Mouse (Mus musculus) limb, embryonic 10.5 days (tissue): ENCODE measurements around the gene Gm5346. TPM values are rescaled to one million over a fixed set of nuclear protein-coding genes. Genes with fewer than 3 reads are reported as not detected.
"Not testable (repeated sequence)": the region's sequence is repeated elsewhere in the genome, so short reads cannot be mapped to it uniquely, and the experiment has no call there.

ENCODE experiments used
- DNase-seq: peaks from one replicate; pipeline ENCODE4 v3.0.0-alpha.2; 2017; ENCODE audit warnings: low spot score
- H3K27ac ChIP-seq: fragments of 300-500 bp; sonication (generic); 2 replicates; pipeline ENCODE4 v1.5.1; 2016; ENCODE audit warnings: mild to moderate bottlenecking
- H3K27me3 ChIP-seq: fragments of 300-500 bp; sonication (generic); 2 replicates; pipeline ENCODE4 v1.6.1; 2016; ENCODE audit warnings: low read depth, mild to moderate bottlenecking; ENCODE audit not compliant: poor library complexity, severe bottlenecking
- H3K36me3 ChIP-seq: fragments of 300-500 bp; sonication (generic); 2 replicates; pipeline ENCODE4 v1.6.1; 2016; ENCODE audit warnings: mild to moderate bottlenecking, moderate library complexity
- H3K4me1 ChIP-seq: fragments of 300-500 bp; sonication (generic); 2 replicates; pipeline ENCODE4 v1.6.1; 2016
- H3K4me3 ChIP-seq: fragments of 300-500 bp; sonication (generic); 2 replicates; pipeline ENCODE4 v1.5.1; 2016; ENCODE audit warnings: mild to moderate bottlenecking, moderate library complexity
- H3K9me3 ChIP-seq: fragments of 300-500 bp; sonication (generic); replicated peaks from 2 replicates; pipeline ENCODE4 v1.6.1; 2016; ENCODE audit warnings: mild to moderate bottlenecking
- WGBS: fragments of 180-500 bp; shearing (Covaris S2); methylation state at CpG from one replicate; pipeline ENCODE4 v1.1.7; 2016; 5-methylcytosine and 5-hydroxymethylcytosine counted together
- polyA plus RNA-seq: library from polyadenylated mRNA; unstranded; fragments of >200 nt; fragmentation: Nextera tagmentation; extraction: Ambion mirVana; gene quantifications from 2 replicates; pipeline ENCODE4 v1.2.1, GENCODE M21; 2016

The Gm5346 gene
- not detected in 2 replicates for polyA plus RNA-seq

GRCm38 (mm10) chr8:43627176-43627575 lies at the start of gene Gm5346:
Gm5346 (minus strand) TSS chr8:43627276.
- Histone ChIP-seq H3K36me3 (no peaks in the 10 kb centered on the region), H3K27ac (no peak within 1 kb of the TSS), H3K4me1 (no peaks in the 10 kb centered on the region), H3K4me3 (no peak within 1 kb of the TSS), H3K27me3 (no peaks in the 10 kb centered on the region), H3K9me3 (no peaks in the 10 kb centered on the region)
- no peak for DNase-seq
- WGBS, result 92% methylated on average over 3 of the region's 3 CpGs

- no peak overlapping the region for H3K27ac ChIP-seq
- DNase-seq, result no peak
- H3K9me3 ChIP-seq, result no peaks in the 10 kb centered on the region
- no peaks in the 10 kb centered on the region for H3K36me3 ChIP-seq
- H3K4me3 ChIP-seq, result no peak overlapping the region
- no peaks in the 10 kb centered on the region for H3K4me1 ChIP-seq
- H3K27me3 ChIP-seq, result no peaks in the 10 kb centered on the region
- 100% methylated on average over 1 of the region's 1 CpGs for WGBS
Measured at GRCm38 (mm10) chr8:43616046-43616445, 11.0 kb downstream of the Gm5346 start.

GRCm38 (mm10) chr8:43603657-43604056 lies 23.4 kb downstream of the Gm5346 start:
- H3K9me3 ChIP-seq, H3K36me3 ChIP-seq, H3K4me3 ChIP-seq, H3K27ac ChIP-seq, H3K4me1 ChIP-seq, H3K27me3 ChIP-seq, DNase-seq: not testable (repeated sequence)
- 88% methylated on average over 13 of the region's 13 CpGs for WGBS

GRCm38 (mm10) chr8:43603166-43603565 lies 23.9 kb downstream of the Gm5346 start:
- not testable (repeated sequence) for H3K9me3 ChIP-seq, H3K4me3 ChIP-seq, H3K4me1 ChIP-seq, DNase-seq, H3K36me3 ChIP-seq, H3K27ac ChIP-seq, H3K27me3 ChIP-seq
- WGBS, result 95% methylated on average over 15 of the region's 15 CpGs

- H3K27ac ChIP-seq, result not testable (repeated sequence)
Measured at GRCm38 (mm10) chr8:43576607-43577006, 50.5 kb downstream of the Gm5346 start, which contains the start of gene Adam26a. Adam26a (minus strand) TSS chr8:43576707.

More at GRCm38 (mm10) chr8:43576607-43577006, 50.5 kb downstream of the Gm5346 start, which contains the start of gene Adam26a:
- not testable (repeated sequence) for H3K27me3 ChIP-seq, H3K4me1 ChIP-seq, H3K4me3 ChIP-seq, H3K36me3 ChIP-seq, H3K9me3 ChIP-seq, DNase-seq
- WGBS, result 90% methylated on average over 2 of the region's 2 CpGs

Other genes with a start within 250 kb of the Gm5346 start
- not detected in 2 replicates for gene Adam26b, start 99.2 kb downstream of the Gm5346 start, polyA plus RNA-seq
- not detected in 2 replicates for gene Adam26a, start 50.6 kb downstream of the Gm5346 start, polyA plus RNA-seq
- gene Adam34, start 82.8 kb upstream of the Gm5346 start, polyA plus RNA-seq, result not detected in 2 replicates